Mouse (Mus musculus) E14TG2a.4 (cell line): ENCODE measurements around the gene Pcnx4.

ENCODE experiments used
- CTCF ChIP-seq: conservative IDR thresholded peaks from 2 replicates; pipeline ENCODE4 v1.5.1; 2014; ENCODE audit warnings: low read length
- NANOG ChIP-seq: IDR thresholded peaks from 2 replicates; pipeline ENCODE4 v1.6.1; 2014; ENCODE audit warnings: borderline replicate concordance, low read length, mixed read lengths
- POU5F1 ChIP-seq: IDR thresholded peaks from 2 replicates; pipeline ENCODE4 v1.6.1; 2014; ENCODE audit warnings: low read length, borderline replicate concordance

- TF ChIP-seq CTCF (no peak), POU5F1 (no peak), NANOG (no peak)
These were observed 584 bp upstream of the Pcnx4 start for GRCm38 (mm10) chr12:72535599-72535998.
